ENCODE assay signal across 21 mouse cellular contexts in genomic region chr12:106460650-106461049, GRCm38 (mm10).
DNase-seq lines count a peak whose midpoint lies in the region; ATAC-seq and TF ChIP-seq lines count a peak whose summit lies in the region.
"Had no signal": no experiment of that assay in that cellular context is flagged by ENCODE, and none has a peak within 500 bp of the region (broad histone marks: within the 10 kb centered on the region; RNA-seq: fewer than 3 reads in every experiment).

No protein-coding gene starts in this region.

- ATAC-seq in midbrain, embryonic 14.5 days (ENCODE audit: low FRiP score, low TSS enrichment), result no peak
- no peak for ATAC-seq in monocyte, adult 5-6 weeks (replicated peaks; ENCODE audit: insufficient number of reproducible peaks, low FRiP score, low TSS enrichment, poor library complexity, severe bottlenecking)
- ATAC-seq: forebrain, embryonic 14.5 days; forebrain, embryonic 16.5 days had no signal

- H3K27me3 ChIP-seq in midbrain, embryonic 10.5 days (ENCODE audit: low read depth, poor library complexity, severe bottlenecking), result peaks cover 35% of the 10 kb centered on the region
- no peaks in the 10 kb centered on the region for H3K27me3 ChIP-seq in midbrain, embryonic 14.5 days (ENCODE audit: control insufficient read depth, insufficient read depth, low read length)
- H3K27me3 ChIP-seq: embryonic facial prominence, embryonic 15.5 days had no signal

- no peak overlapping the region for H3K4me2 ChIP-seq in midbrain, embryonic 14.5 days (ENCODE audit: low read length)
- H3K4me2 ChIP-seq: embryonic facial prominence, embryonic 13.5 days; embryonic facial prominence, embryonic 15.5 days had no signal

- DNase-seq in midbrain, embryonic 10.5 days (ENCODE audit: low spot score), result no peak
- no peak for DNase-seq in midbrain, embryonic 14.5 days
- DNase-seq in right cerebral cortex, adult 18-20 months, result peak; percentile 30
- DNase-seq in right cerebral cortex, postnatal 25 days, result no peak
- DNase-seq: adrenal gland, adult 8-10 months; adrenal gland, postnatal 14 days; adrenal gland, postnatal 36 days; cerebellum, adult 11 months; cerebellum, adult 18-20 months; cerebellum, adult 8-10 months; cerebellum, adult 9-11 months; cerebellum, postnatal 14 days; cerebellum, postnatal 36 days; embryo, embryonic 11 days had no signal

- no peaks in the 10 kb centered on the region for H3K9me3 ChIP-seq in midbrain, embryonic 10.5 days (replicated peaks)
- H3K9me3 ChIP-seq in midbrain, embryonic 14.5 days (ENCODE audit: control insufficient read depth, low read length), result no peaks in the 10 kb centered on the region
- H3K9me3 ChIP-seq: embryonic facial prominence, embryonic 13.5 days; embryonic facial prominence, embryonic 15.5 days had no signal

- WGBS in midbrain, embryonic 10.5 days, result 79% methylated on average over 7 of the region's 7 CpGs
- WGBS in midbrain, embryonic 14.5 days, result 80% methylated on average over 7 of the region's 7 CpGs
- WGBS in olfactory bulb, adult 2 months, result 59% methylated on average over 7 of the region's 7 CpGs

- no peak for TF ChIP-seq POLR2A in olfactory bulb, adult 2 months (IDR thresholded peaks at IDR 0.05; ENCODE audit: insufficient read depth, low read depth, low read length)

- TF ChIP-seq CTCF in olfactory bulb, adult 2 months (IDR thresholded peaks at IDR 0.05; ENCODE audit: insufficient read depth, low read depth, low read length), result no peak

- no peak overlapping the region for H3K9ac ChIP-seq in midbrain, embryonic 14.5 days (replicated peaks; ENCODE audit: low read length)
- H3K9ac ChIP-seq: embryonic facial prominence, embryonic 13.5 days; embryonic facial prominence, embryonic 15.5 days had no signal

- H3K27ac ChIP-seq in midbrain, embryonic 10.5 days (replicated peaks), result peak overlapping the region; percentile 85
- H3K27ac ChIP-seq in midbrain, embryonic 14.5 days (replicated peaks; ENCODE audit: low read depth, low read length), result no peak overlapping the region
- H3K27ac ChIP-seq in olfactory bulb, adult 2 months (ENCODE audit: insufficient read depth, low read depth, low read length), result peak overlapping the region; percentile 12; the same call in 1 of the 2 replicates
- H3K27ac ChIP-seq: embryonic facial prominence, embryonic 13.5 days; embryonic facial prominence, embryonic 15.5 days had no signal

- peaks cover 47% of the 10 kb centered on the region for H3K4me1 ChIP-seq in midbrain, embryonic 10.5 days
- H3K4me1 ChIP-seq in midbrain, embryonic 14.5 days (ENCODE audit: control insufficient read depth, insufficient read depth, low read length), result peaks cover 10% of the 10 kb centered on the region; the same call in 1 of the 2 replicates
- H3K4me1 ChIP-seq in olfactory bulb, adult 2 months (ENCODE audit: control insufficient read depth, insufficient read depth, low read length), result peaks cover 40% of the 10 kb centered on the region
- H3K4me1 ChIP-seq: embryonic facial prominence, embryonic 13.5 days; embryonic facial prominence, embryonic 15.5 days had no signal

- H3K36me3 ChIP-seq in midbrain, embryonic 10.5 days, result no peaks in the 10 kb centered on the region
- H3K36me3 ChIP-seq in midbrain, embryonic 14.5 days (ENCODE audit: control insufficient read depth, insufficient read depth, low read length), result no peaks in the 10 kb centered on the region
- H3K36me3 ChIP-seq: embryonic facial prominence, embryonic 13.5 days; embryonic facial prominence, embryonic 15.5 days had no signal

- H3K4me3 ChIP-seq in midbrain, embryonic 10.5 days, result no peak overlapping the region
- no peak overlapping the region for H3K4me3 ChIP-seq in midbrain, embryonic 14.5 days (replicated peaks; ENCODE audit: low read depth, low read length)
- H3K4me3 ChIP-seq in olfactory bulb, adult 2 months (ENCODE audit: insufficient read depth, low read depth, low read length), result no peak overlapping the region
- H3K4me3 ChIP-seq: embryonic facial prominence, embryonic 13.5 days; embryonic facial prominence, embryonic 15.5 days; erythroblast, embryonic 14.5 days had no signal
